Mouse (Mus musculus): ENCODE measurements around the gene Ankrd44. TPM values are rescaled to one million over a fixed set of nuclear protein-coding genes. Genes with fewer than 3 reads are reported as not detected.
A peak's percentile ranks its signal among the peaks of the same experiment; 100 is the strongest.

Ankrd44 gene
- polyA plus RNA-seq, 1 experiment from 2014 or later: 7.6 TPM

DNA sequence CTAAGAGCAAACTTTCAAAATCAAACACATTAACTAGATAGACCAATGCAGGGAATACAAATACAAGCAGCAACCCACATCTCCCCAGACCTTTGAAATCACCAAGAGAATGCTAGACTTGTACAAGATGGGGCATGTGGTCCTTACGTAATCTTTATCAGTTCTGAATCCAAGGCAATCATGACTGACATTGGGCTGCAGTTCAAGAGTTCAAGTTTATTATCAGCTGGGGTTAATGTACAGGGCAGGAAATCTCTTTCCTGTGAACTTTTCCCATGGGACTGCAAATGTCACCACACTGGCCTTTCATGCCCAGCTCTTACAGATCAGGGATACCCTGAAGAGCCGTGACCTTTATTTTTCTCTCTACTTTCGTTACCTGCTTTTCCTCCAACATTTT lies 154.7 kb downstream of the Ankrd44 start:
- WGBS: 85% methylated on average over 3 of the region's 3 CpGs
- Histone ChIP-seq H3K27me3 (replicated peaks; ENCODE audit: control insufficient read depth, insufficient read depth, low read length) (no peaks in the 10 kb centered on the region), H3K36me3 (ENCODE audit: control insufficient read depth, insufficient read depth, low read length) (no peaks in the 10 kb centered on the region), H3K4me2 (ENCODE audit: low read depth, low read length) (no peak overlapping the region), H3K4me1 (ENCODE audit: control insufficient read depth, insufficient read depth, low read length) (no peaks in the 10 kb centered on the region; the same call in 1 of the 2 replicates), H3K27ac (ENCODE audit: low read length) (no peak overlapping the region; the same call in 1 of the 2 replicates), H3K4me3 (ENCODE audit: low read length) (no peak overlapping the region), H3K9ac (ENCODE audit: low read depth, low read length) (no peak overlapping the region), H3K9me3 (ENCODE audit: control insufficient read depth, low read length) (no peaks in the 10 kb centered on the region)
- peak; percentile 88 for ATAC-seq

DNA sequence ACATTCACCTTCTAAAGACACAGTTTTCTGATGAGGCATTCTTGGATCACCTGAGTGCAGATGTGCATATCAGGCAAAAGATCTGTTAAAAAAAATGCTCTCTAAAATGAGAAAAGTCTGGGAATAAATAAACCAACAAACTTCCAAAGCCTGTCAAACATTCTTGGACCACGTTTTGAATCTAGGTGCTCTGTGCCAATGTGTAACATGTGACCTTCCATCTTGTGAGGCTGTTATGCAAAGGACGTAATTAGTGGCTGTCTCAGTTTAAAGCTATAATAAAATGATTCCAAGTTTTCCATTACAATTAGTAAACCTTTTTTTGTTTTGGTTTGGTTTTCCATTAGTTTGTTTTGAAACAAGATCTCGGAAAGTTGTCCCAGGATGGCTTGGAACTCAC lies 159.0 kb downstream of the Ankrd44 start:
- no peaks in the 10 kb centered on the region for H3K27me3 ChIP-seq (replicated peaks; ENCODE audit: control insufficient read depth, insufficient read depth, low read length)
- 87% methylated on average over 3 of the region's 3 CpGs for WGBS

DNA sequence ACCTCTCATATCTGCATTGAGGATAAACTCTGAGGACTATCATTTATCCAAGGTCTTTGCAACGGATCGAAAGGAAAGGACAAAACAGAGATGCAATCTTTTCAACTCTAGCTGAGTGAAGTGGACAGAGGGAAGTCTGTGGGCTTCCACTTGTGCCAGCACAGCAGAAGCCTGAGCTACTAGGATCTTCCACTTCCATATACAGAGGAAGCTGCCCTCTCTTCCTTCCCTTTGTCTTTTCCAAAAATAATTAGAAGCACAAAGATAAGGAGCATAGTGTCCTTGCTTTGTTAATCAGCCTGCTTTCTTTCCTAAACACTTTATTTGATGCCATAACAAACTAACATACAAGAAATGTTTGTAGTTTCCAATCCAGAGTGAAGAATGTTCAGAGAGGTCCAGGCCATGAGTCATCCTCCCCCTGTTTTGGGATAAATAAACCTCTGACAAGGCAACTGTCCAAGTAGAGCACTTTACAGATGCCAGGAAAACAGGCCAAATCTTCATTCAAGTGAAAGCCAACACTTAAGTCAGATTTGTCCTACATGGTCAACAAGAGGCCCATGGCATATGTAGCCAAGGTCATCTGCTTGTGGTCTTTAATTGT lies 160.5 kb downstream of the Ankrd44 start:
- Histone ChIP-seq H3K4me3 (ENCODE audit: low read length) (no peak overlapping the region), H3K27ac (ENCODE audit: low read length) (no peak overlapping the region), H3K9ac (ENCODE audit: low read depth, low read length) (no peak overlapping the region), H3K9me3 (ENCODE audit: control insufficient read depth, low read length) (no peaks in the 10 kb centered on the region), H3K4me1 (ENCODE audit: control insufficient read depth, insufficient read depth, low read length) (no peaks in the 10 kb centered on the region), H3K36me3 (ENCODE audit: control insufficient read depth, insufficient read depth, low read length) (no peaks in the 10 kb centered on the region), H3K27me3 (replicated peaks; ENCODE audit: control insufficient read depth, insufficient read depth, low read length) (no peaks in the 10 kb centered on the region), H3K4me2 (ENCODE audit: low read depth, low read length) (no peak overlapping the region)
- WGBS: 85% methylated on average over 2 of the region's 2 CpGs
- ATAC-seq: no peak

More for the DNA sequence above, 159.0 kb downstream of the Ankrd44 start:
- no peak overlapping the region for H3K9ac ChIP-seq (ENCODE audit: low read depth, low read length)
- no peak for ATAC-seq
- H3K4me2 ChIP-seq (ENCODE audit: low read depth, low read length): no peak overlapping the region
- no peaks in the 10 kb centered on the region for H3K9me3 ChIP-seq (ENCODE audit: control insufficient read depth, low read length)
- H3K4me1 ChIP-seq (ENCODE audit: control insufficient read depth, insufficient read depth, low read length): no peaks in the 10 kb centered on the region
- H3K36me3 ChIP-seq (ENCODE audit: control insufficient read depth, insufficient read depth, low read length): no peaks in the 10 kb centered on the region
- H3K27ac ChIP-seq (ENCODE audit: low read length): no peak overlapping the region
- H3K4me3 ChIP-seq (ENCODE audit: low read length): no peak overlapping the region

DNA sequence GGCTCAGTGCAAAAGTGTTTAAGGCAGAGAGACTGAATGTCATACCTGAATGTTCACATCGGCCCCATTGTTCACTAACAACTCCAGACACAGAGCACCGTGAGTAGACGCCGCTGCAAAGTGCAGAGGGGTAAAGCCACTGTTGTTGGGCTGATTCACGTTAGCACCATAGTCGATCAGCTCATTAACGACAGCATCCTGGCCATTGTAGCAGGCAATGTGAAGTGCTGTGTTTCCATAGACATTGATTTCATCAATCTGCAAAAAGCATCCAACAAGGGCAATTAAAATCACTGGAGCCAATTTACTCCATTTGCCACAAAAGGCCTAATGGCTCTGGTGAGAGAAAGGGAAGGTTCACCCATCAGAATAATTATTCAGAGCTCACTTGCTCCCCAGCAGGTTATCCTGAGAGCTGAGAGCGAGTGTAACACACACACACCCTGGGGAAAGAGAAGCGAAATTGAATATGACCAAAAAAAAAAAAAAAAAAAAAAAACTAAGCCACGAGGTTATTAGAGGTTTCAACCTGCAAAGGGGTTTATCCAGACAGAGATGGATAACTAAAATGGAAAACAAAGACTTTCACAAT lies 163.9 kb downstream of the Ankrd44 start:
- no peaks in the 10 kb centered on the region for H3K4me1 ChIP-seq (ENCODE audit: control insufficient read depth, insufficient read depth, low read length)
- H3K9ac ChIP-seq (ENCODE audit: low read depth, low read length): no peak overlapping the region
- H3K27ac ChIP-seq (ENCODE audit: low read length): no peak overlapping the region
- no peak for ATAC-seq
- no peak overlapping the region for H3K4me3 ChIP-seq (ENCODE audit: low read length)
- no peaks in the 10 kb centered on the region for H3K27me3 ChIP-seq (replicated peaks; ENCODE audit: control insufficient read depth, insufficient read depth, low read length)
- no peak overlapping the region for H3K4me2 ChIP-seq (ENCODE audit: low read depth, low read length)
- H3K9me3 ChIP-seq (ENCODE audit: control insufficient read depth, low read length): no peaks in the 10 kb centered on the region
- no peaks in the 10 kb centered on the region for H3K36me3 ChIP-seq (ENCODE audit: control insufficient read depth, insufficient read depth, low read length)
- WGBS: 88% methylated on average over 10 of the region's 10 CpGs

DNA sequence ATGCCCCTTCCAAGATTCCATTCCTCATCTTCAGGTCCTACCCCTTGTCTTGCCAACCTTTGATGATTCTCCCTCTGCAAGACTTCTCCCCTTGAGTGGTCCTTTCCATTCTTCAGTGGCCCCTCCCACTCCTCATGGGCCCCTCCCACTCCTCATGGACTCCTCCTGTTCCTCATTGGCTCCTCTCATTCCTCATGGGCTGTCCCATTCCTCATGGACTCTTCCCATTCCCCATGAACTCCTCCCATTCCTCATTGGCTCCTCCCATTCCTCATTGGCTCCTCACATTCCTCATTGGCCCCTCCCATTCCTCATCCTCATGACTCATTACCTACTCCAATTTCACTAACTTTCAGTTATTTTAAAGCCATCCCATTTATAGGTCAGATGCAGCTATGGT lies 166.3 kb downstream of the Ankrd44 start:
- H3K36me3 ChIP-seq (ENCODE audit: control insufficient read depth, insufficient read depth, low read length): no peaks in the 10 kb centered on the region
- no peaks in the 10 kb centered on the region for H3K9me3 ChIP-seq (ENCODE audit: control insufficient read depth, low read length)
- H3K4me1 ChIP-seq (ENCODE audit: control insufficient read depth, insufficient read depth, low read length): peaks cover 2% of the 10 kb centered on the region; the same call in 1 of the 2 replicates
- H3K4me2 ChIP-seq (ENCODE audit: low read depth, low read length): no peak overlapping the region
- ATAC-seq: no peak
- H3K4me3 ChIP-seq (ENCODE audit: low read length): no peak overlapping the region
- H3K27me3 ChIP-seq (replicated peaks; ENCODE audit: control insufficient read depth, insufficient read depth, low read length): no peaks in the 10 kb centered on the region
- no peak overlapping the region for H3K9ac ChIP-seq (ENCODE audit: low read depth, low read length)
- H3K27ac ChIP-seq (ENCODE audit: low read length): no peak overlapping the region

DNA sequence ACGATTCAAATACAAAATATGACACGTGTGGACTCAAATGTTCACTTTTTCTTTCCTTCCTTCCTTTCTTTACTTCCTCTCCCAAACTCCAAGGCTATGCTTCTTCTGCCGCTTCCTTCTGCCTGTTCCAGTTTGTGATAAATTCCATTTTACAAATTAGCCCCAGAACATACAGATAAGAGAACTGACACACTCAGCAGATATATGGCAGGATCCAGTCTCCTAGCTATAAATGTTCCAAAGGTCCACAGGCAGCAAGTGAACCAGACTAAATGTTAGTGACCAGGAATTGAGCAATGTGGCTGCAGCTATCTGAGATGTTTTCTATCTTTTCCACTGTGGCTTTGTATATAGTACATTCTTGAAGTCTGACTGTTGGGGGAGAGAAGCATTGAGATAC lies 168.9 kb downstream of the Ankrd44 start:
- WGBS: 72% methylated on average over 3 of the region's 3 CpGs
- no peaks in the 10 kb centered on the region for H3K9me3 ChIP-seq (ENCODE audit: control insufficient read depth, low read length)

DNA sequence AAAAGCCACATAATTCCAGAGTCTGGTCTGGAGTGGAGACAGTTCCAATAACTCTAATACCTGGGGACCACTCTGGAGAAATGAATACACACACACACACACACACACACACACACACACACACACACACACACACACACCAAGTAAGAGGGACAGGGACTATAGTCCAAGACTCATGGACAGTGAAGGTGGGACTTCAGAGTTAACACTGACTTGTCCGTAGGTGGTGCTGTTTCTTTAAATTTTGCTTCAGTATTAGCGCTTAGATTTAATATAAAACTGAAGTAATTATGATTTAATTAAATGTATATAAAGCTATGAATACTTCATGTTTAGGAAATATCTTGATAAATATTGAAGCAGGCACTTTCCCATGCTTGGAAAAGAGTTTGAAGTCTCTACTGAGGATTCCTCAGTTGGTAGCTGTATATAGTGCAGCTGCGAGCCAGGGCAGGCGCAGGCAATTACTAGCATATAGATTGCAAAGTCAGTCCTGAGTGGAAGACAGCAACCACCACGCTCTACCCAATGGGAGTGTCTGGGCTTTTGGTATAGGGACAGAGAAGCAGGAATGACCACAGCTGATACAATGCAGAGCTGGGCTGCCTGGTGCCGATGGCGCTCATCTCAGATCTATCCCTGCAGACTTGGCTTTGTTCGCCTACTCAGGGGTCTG lies 170.4 kb downstream of the Ankrd44 start:
- H3K4me1 ChIP-seq (ENCODE audit: control insufficient read depth, insufficient read depth, low read length): peaks cover 2% of the 10 kb centered on the region; the same call in 1 of the 2 replicates
- no peak for ATAC-seq
- 82% methylated on average over 8 of the region's 8 CpGs for WGBS
- H3K27me3 ChIP-seq (replicated peaks; ENCODE audit: control insufficient read depth, insufficient read depth, low read length): no peaks in the 10 kb centered on the region
- no peak overlapping the region for H3K4me2 ChIP-seq (ENCODE audit: low read depth, low read length)
- no peaks in the 10 kb centered on the region for H3K36me3 ChIP-seq (ENCODE audit: control insufficient read depth, insufficient read depth, low read length)
- no peak overlapping the region; the same call in 1 of the 2 replicates for H3K27ac ChIP-seq (ENCODE audit: low read length)
- no peak overlapping the region for H3K4me3 ChIP-seq (ENCODE audit: low read length)
- H3K9me3 ChIP-seq (ENCODE audit: control insufficient read depth, low read length): no peaks in the 10 kb centered on the region
- H3K9ac ChIP-seq (ENCODE audit: low read depth, low read length): no peak overlapping the region

More for the DNA sequence above, 168.9 kb downstream of the Ankrd44 start:
- Histone ChIP-seq H3K4me3 (ENCODE audit: low read length) (no peak overlapping the region), H3K27ac (ENCODE audit: low read length) (peak overlapping the region; percentile 45), H3K9ac (ENCODE audit: low read depth, low read length) (no peak overlapping the region), H3K4me1 (ENCODE audit: control insufficient read depth, insufficient read depth, low read length) (peaks cover 2% of the 10 kb centered on the region; the same call in 1 of the 2 replicates), H3K4me2 (ENCODE audit: low read depth, low read length) (no peak overlapping the region), H3K27me3 (replicated peaks; ENCODE audit: control insufficient read depth, insufficient read depth, low read length) (no peaks in the 10 kb centered on the region), H3K36me3 (ENCODE audit: control insufficient read depth, insufficient read depth, low read length) (no peaks in the 10 kb centered on the region)
- peak; percentile 94 for ATAC-seq

DNA sequence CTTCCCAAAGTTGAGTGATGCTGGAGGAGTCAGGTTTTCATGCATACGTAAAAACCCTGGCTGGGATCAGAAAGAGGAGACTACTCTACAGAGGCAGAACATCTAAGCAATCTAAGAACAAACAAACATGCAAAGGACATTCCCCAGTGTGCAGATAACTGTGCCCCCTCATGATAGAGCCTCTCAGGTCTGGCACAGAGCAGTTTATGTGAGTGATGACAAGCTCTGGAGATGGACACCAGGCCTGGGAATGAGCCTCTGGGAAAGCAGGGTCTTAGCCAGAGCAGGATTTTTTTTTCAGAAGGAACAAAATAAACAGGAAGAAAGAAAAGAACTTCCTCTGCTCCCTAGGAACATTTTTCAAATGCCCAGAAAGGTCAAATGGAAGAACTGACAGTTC lies 176.2 kb downstream of the Ankrd44 start:
- Histone ChIP-seq H3K9ac (ENCODE audit: low read depth, low read length) (no peak overlapping the region), H3K4me2 (ENCODE audit: low read depth, low read length) (no peak overlapping the region), H3K9me3 (ENCODE audit: control insufficient read depth, low read length) (no peaks in the 10 kb centered on the region), H3K4me1 (ENCODE audit: control insufficient read depth, insufficient read depth, low read length) (peaks cover 10% of the 10 kb centered on the region; the same call in 1 of the 2 replicates), H3K4me3 (ENCODE audit: low read length) (no peak overlapping the region), H3K27ac (ENCODE audit: low read length) (no peak overlapping the region), H3K36me3 (ENCODE audit: control insufficient read depth, insufficient read depth, low read length) (no peaks in the 10 kb centered on the region), H3K27me3 (replicated peaks; ENCODE audit: control insufficient read depth, insufficient read depth, low read length) (no peaks in the 10 kb centered on the region)
- 65% methylated on average over 1 of the region's 1 CpGs for WGBS
- no peak for ATAC-seq

DNA sequence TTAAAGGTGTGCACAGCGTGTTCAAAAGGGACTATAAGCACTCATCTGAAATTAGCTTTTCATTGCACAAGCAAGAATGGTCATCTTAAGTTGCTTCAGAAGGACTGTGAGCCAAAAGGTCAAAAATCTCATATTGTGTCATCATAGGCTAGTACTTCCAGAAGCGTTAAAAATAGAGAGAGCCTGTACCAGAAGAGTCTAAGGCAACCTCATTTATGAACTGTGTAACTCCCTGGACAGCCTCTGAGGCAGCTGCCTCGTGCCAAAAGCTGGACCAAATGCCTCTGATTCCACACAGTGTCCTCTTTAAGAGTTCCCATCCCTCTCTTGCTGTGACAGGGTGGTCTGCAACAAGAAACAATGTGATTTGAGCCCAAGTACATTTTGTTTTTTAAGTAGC lies 176.7 kb downstream of the Ankrd44 start:
- Histone ChIP-seq H3K4me3 (ENCODE audit: low read length) (no peak overlapping the region), H3K27ac (ENCODE audit: low read length) (no peak overlapping the region), H3K4me2 (ENCODE audit: low read depth, low read length) (no peak overlapping the region), H3K9ac (ENCODE audit: low read depth, low read length) (no peak overlapping the region), H3K9me3 (ENCODE audit: control insufficient read depth, low read length) (no peaks in the 10 kb centered on the region), H3K36me3 (ENCODE audit: control insufficient read depth, insufficient read depth, low read length) (no peaks in the 10 kb centered on the region), H3K27me3 (replicated peaks; ENCODE audit: control insufficient read depth, insufficient read depth, low read length) (no peaks in the 10 kb centered on the region), H3K4me1 (ENCODE audit: control insufficient read depth, insufficient read depth, low read length) (peaks cover 10% of the 10 kb centered on the region; the same call in 1 of the 2 replicates)
- ATAC-seq: no peak
- 58% methylated on average over 3 of the region's 3 CpGs for WGBS
